9 mouse cellular contexts compared by ENCODE assay signal in the genomic region with DNA sequence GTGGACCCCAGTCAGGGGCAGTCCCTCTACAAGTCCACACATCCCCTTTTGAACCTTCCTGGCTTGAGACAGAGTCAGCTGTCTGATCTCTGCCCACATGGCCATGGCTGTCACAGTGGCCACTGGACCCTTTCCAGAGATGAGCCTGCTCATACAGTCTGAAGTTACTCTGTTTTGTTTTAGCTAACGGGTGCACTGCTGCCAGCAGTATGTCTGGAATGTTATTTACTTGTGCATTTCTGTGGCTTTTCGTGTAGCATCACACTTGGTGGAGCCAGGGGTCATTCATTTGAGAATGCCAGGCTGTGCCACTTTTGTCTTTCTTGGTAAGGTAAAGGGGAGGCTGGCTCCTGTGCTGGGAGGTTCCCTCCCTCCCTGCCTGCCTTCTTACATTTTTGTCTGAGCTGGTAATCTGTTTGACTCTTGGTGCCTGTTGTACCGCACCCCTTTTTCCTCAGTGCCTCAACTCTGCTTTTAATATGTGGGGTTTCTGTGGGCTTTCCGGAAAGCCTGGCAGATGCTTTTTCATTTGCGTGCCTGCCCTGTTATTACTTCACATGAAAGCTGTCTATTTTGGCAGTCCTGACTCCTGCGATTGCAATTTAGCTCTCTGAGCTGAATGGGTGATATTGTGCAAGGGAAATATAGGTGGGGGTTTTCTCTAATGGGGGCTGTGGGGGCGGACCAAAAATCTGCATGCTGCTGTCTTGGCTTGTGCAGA.
DNase-seq lines count a peak whose midpoint lies in the region; ATAC-seq and TF ChIP-seq lines count a peak whose summit lies in the region.
"Had no signal": no experiment of that assay in that cellular context is flagged by ENCODE, and none has a peak within 500 bp of the region (broad histone marks: within the 10 kb centered on the region; RNA-seq: fewer than 3 reads in every experiment).

No protein-coding gene starts in this region.

- no peaks in the 10 kb centered on the region for H3K27me3 ChIP-seq in cerebellum, adult 2 months (ENCODE audit: control insufficient read depth, insufficient read depth, low read length)
- H3K27me3 ChIP-seq: neural tube, embryonic 13.5 days had no signal

- no peak for ATAC-seq in megakaryocyte progenitor cell, adult 5-6 weeks (replicated peaks; ENCODE audit: poor library complexity)

- TF ChIP-seq CTCF in cerebellum, adult 2 months (IDR thresholded peaks at IDR 0.05; ENCODE audit: borderline replicate concordance, insufficient read depth, low read depth, low read length) = no peak

- H3K4me3 ChIP-seq in cerebellum, adult 2 months (replicated peaks; ENCODE audit: insufficient read depth, low read depth, low read length) = no peak overlapping the region
- H3K4me3 ChIP-seq: neural tube, embryonic 13.5 days had no signal

- intact Hi-C loops in left cerebral cortex, postnatal 14 days (cut with DNase I) = no loop called here
- intact Hi-C loops in left cerebral cortex, postnatal 36 days (cut with DNase I) = no loop called here

- 15% methylated on average over 7 of the region's 7 CpGs for WGBS in cerebellum, adult 2 months

- H3K27ac ChIP-seq in cerebellum, adult 2 months (ENCODE audit: insufficient read depth, low read length) = no peak overlapping the region
- H3K27ac ChIP-seq: neural tube, embryonic 13.5 days had no signal

- peaks cover 11% of the 10 kb centered on the region for H3K4me1 ChIP-seq in cerebellum, adult 2 months (ENCODE audit: control insufficient read depth, insufficient read depth, low read length)

- no peak for TF ChIP-seq POLR2A in cerebellum, adult 2 months (IDR thresholded peaks at IDR 0.05; ENCODE audit: borderline replicate concordance, insufficient read depth, low read length)

- peak; percentile 31 to 43 for DNase-seq in left cerebral cortex, postnatal 14 days (ENCODE audit: low spot score in 2 of 2)
- DNase-seq in left cerebral cortex, postnatal 36 days (ENCODE audit: low spot score in 2 of 2) = no peak
- DNase-seq in cerebellum, adult 2 months = peak; percentile 26 to 43
- peak; percentile 68 for DNase-seq in fibroblast of lung, adult 2 months (ENCODE audit: low read depth)
- DNase-seq in layer of hippocampus, postnatal 36 days = peak; percentile 64 to 67
- DNase-seq in thymus, postnatal 25 days = no peak
- DNase-seq in ovary, postnatal 14 days (ENCODE audit: low spot score) = no peak

Comparison
In these comparisons a context has a peak if more than half of its experiments do, and no peak if none do; other contexts are left out.
1. DNase-seq: peak in left cerebral cortex, postnatal 14 days (2 of 2), cerebellum, adult 2 months (2 of 2), fibroblast of lung, adult 2 months (single experiment) and layer of hippocampus, postnatal 36 days (2 of 2); none in left cerebral cortex, postnatal 36 days (0 of 2), thymus, postnatal 25 days (single experiment) and ovary, postnatal 14 days (single experiment).